Mouse (Mus musculus) ovary, adult 10 weeks (tissue): ENCODE results near the gene Mt1. TPM values are rescaled to one million over a fixed set of nuclear protein-coding genes. Genes with fewer than 3 reads are reported as not detected.

Source experiments
- polyA plus RNA-seq: library from polyadenylated mRNA; stranded (reverse); fragments of 350-450 nt; fragmentation: Illumina TruSeq; extraction: RNeasy Lipid Tissue Mini Kit (QIAGEN cat#74804); gene quantifications from one replicate; pipeline ENCODE4 v1.2.3, GENCODE M21; 2014

Mt1 gene
- 12.5 TPM for polyA plus RNA-seq

GRCm38 (mm10) chr8:94178857-94179712 is at the start of gene Mt1:
Gene Mt1 (plus strand): TSS chr8:94179082.

DNA sequence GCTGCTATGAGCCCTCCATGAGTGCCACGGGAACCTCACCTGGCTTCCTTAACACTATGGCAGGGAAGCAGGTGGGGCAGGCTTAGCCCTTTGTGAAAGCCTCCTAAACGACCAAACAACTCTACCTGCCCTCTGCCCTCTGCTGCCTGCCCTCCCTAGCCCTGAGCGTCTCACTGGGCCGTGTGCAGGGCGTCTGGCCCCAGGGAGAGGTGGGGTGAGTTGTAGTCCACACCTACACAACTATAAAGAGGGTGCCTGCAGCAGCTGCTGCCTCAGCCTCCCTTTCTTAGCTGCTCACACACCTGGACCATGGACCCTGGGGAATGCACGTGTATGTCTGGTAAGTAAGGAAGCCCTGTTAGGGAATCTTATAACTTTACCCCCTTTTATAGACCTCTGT is 41.9 kb upstream of the Mt1 start, which contains the start of gene Mt4:
TSS of gene Mt4 (plus strand) at position 265 of the 400 bp plus-strand sequence.

GRCm38 (mm10) chr8:94152513-94153300 is 26.2 kb upstream of the Mt1 start, which contains the start of gene Mt3:
Gene Mt3 (plus strand): TSS chr8:94152607.

DNA sequence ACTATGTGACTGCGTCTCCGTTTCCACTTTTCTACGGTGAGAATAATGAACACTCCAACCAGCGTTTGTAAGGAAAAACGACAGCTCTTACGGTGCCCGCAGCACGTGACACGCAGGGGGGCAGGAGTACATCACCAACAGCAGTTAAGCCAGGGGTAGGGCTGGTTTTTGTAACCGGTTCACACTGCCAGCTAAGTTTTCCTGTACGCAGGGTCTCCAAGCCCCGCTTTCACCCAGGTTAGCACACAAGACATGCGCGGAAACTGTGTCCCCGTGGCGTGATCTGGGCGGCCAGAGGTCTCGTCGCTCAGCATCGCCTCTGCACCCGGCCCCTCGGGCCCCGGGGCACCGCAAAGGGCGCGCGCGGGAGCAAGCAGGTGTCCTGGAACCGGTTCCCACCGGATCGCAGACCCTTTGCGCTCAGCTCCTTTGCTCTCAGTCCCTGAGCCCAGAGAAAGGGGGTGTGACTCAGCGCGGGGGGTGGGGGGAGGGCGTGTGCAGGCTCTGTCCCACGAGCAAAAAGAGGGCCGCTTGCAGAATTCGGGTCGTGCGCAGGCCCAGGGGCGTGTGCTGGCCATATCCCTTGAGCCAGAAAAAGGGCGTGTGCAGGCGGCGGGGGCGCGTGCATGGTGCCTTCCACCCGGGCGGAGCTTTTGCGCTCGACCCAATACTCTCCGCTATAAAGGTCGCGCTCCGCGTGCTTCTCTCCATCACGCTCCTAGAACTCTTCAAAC is 6.6 kb upstream of the Mt1 start, which contains the start of gene Mt2:
TSS of gene Mt2 (plus strand) at position 590 of the 734 bp plus-strand sequence.

DNA sequence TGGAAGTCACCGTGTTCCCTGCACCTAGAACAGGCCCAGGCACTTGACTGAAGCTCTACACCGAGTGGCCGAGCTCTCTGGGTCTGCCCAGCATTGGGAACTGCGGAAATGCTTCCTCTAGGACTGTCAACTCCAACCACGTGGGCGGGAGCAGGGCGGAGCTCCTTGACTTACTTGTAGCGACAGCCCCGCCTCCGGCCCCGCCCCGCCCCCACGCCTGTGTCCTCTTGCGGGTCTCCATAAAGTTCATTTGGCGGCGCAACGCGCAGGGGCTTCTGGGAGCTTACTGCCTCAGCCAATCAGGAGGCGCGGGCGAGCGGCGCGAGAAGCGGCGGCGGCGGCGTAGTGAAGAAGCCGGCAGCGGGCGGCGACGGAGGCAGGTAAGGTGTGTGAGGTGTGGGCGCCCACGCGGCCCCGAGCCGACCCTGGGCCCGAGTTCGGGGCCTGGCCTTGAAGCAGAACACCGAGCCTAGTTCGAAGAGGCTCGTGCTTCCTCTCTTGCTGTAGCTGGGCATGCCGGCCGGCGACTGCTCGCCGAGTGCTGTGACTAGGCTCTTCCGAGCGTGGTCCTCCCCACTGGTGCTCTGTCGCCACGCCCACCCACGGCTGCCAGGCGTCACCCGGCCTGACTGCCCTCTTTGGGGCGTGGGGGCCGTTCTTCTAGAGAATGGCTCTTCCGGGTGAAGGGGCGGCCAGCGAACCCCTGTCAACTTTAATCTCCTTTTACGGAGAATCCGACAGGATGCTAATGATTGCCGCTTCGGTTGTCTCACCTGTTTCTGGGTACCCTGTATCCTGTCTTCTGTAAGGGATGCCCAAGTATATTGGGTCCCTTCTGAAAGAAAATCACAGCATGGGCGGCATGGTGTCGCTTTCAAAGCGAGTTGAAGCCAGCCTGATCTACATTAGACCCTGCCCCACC is 35.6 kb downstream of the Mt1 start, which contains the start of gene Nup93:
TSS of gene Nup93 (plus strand) at position 313 of the 922 bp plus-strand sequence.

Other genes starting within 250 kb of the Mt1 start
- gene Amfr, start 166.2 kb upstream of the Mt1 start, polyA plus RNA-seq: 194 TPM
- gene Nudt21, start 142.1 kb upstream of the Mt1 start, polyA plus RNA-seq: 188 TPM
- 22.6 TPM for gene Ogfod1, start 141.9 kb upstream of the Mt1 start, polyA plus RNA-seq
- gene Bbs2, start 80.2 kb upstream of the Mt1 start, polyA plus RNA-seq: 11.3 TPM
- gene Mt4, start 41.9 kb upstream of the Mt1 start, polyA plus RNA-seq: not detected
- not detected for gene Mt3, start 26.5 kb upstream of the Mt1 start, polyA plus RNA-seq
- 34.3 TPM for gene Mt2, start 6.4 kb upstream of the Mt1 start, polyA plus RNA-seq
- 21.6 TPM for gene Nup93, start 35.5 kb downstream of the Mt1 start, polyA plus RNA-seq
- gene Slc12a3, start 150.1 kb downstream of the Mt1 start, polyA plus RNA-seq: not detected
- 55.4 TPM for gene Herpud1, start 207.4 kb downstream of the Mt1 start, polyA plus RNA-seq